Mouse (Mus musculus): ENCODE measurements around the gene Asb2.

DNA sequence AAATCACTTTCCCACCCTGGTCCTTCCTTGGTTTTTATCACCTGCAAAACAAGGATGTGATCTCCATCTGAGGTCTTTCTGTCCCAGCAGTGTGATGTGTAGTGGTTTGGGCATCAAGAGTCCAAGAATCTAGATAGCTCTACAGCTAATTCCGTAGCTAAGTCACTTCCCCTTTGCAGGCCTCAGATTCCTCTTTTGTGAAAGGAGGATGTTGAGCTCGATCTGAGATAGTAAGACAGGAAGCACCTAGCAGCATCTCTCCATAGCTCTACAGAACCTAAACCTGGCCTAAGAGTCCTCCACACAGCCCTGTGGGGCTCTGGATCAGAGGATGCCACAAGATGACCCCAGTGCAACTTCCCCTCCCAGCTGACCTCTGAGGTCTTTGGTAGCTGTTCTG, 22.9 kb downstream of the Asb2 start:
- TF ChIP-seq EP300 (IDR thresholded peaks at IDR 0.05; ENCODE audit: low read depth) (no peak), CTCF (IDR thresholded peaks at IDR 0.05; ENCODE audit: low read depth) (no peak)
